Mouse (Mus musculus) CD8-positive naive resting alpha-beta T cell, adult 2 months (primary cell): ENCODE data around the gene Rassf3.

Experiments
- DNase-seq, 2 experiments: peaks; one replicate each; pipeline ENCODE4 v3.0.0; 2022; ENCODE audit warnings: low read depth in 2 of 2, low spot score in 2 of 2

Rassf3 gene

GRCm38 (mm10) chr10:121465033-121465432, 11.1 kb downstream of the Rassf3 start:
- DNase-seq, result no peak

GRCm38 (mm10) chr10:121462162-121462881, 13.8 kb downstream of the Rassf3 start:
- DNase-seq, result no peak

GRCm38 (mm10) chr10:121461404-121462161, 14.6 kb downstream of the Rassf3 start:
- DNase-seq, result no peak

GRCm38 (mm10) chr10:121459124-121459853, 16.9 kb downstream of the Rassf3 start:
- no peak for DNase-seq

GRCm38 (mm10) chr10:121458408-121458807, 17.7 kb downstream of the Rassf3 start:
- no peak for DNase-seq

- DNase-seq, result no peak
Measured at GRCm38 (mm10) chr10:121457381-121457780, 18.8 kb downstream of the Rassf3 start.

GRCm38 (mm10) chr10:121455517-121455916, 20.6 kb downstream of the Rassf3 start:
- no peak for DNase-seq

- no peak for DNase-seq
Measured at GRCm38 (mm10) chr10:121454708-121455475, 21.3 kb downstream of the Rassf3 start.

GRCm38 (mm10) chr10:121454033-121454432, 22.1 kb downstream of the Rassf3 start:
- DNase-seq, result no peak

- no peak for DNase-seq
Measured at GRCm38 (mm10) chr10:121445808-121446207, 30.3 kb downstream of the Rassf3 start.

GRCm38 (mm10) chr10:121444198-121444597, 31.9 kb downstream of the Rassf3 start:
- DNase-seq, result no peak

GRCm38 (mm10) chr10:121443791-121444190, 32.4 kb downstream of the Rassf3 start:
- no peak for DNase-seq

GRCm38 (mm10) chr10:121439310-121439731, 36.8 kb downstream of the Rassf3 start:
- no peak for DNase-seq

GRCm38 (mm10) chr10:121438109-121438508, 38.0 kb downstream of the Rassf3 start:
- DNase-seq, result no peak

- no peak for DNase-seq
Measured at GRCm38 (mm10) chr10:121436693-121437092, 39.5 kb downstream of the Rassf3 start.

- no peak for DNase-seq
Measured at GRCm38 (mm10) chr10:121436258-121436645, 39.9 kb downstream of the Rassf3 start.

- DNase-seq, result no peak
Measured at GRCm38 (mm10) chr10:121435546-121436257, 40.4 kb downstream of the Rassf3 start.

GRCm38 (mm10) chr10:121434441-121435103, 41.6 kb downstream of the Rassf3 start:
- DNase-seq, result no peak

- no peak for DNase-seq
Measured at GRCm38 (mm10) chr10:121432635-121433280, 43.4 kb downstream of the Rassf3 start.
